ENCODE assay signal across 8 mouse cellular contexts in the genomic region with DNA sequence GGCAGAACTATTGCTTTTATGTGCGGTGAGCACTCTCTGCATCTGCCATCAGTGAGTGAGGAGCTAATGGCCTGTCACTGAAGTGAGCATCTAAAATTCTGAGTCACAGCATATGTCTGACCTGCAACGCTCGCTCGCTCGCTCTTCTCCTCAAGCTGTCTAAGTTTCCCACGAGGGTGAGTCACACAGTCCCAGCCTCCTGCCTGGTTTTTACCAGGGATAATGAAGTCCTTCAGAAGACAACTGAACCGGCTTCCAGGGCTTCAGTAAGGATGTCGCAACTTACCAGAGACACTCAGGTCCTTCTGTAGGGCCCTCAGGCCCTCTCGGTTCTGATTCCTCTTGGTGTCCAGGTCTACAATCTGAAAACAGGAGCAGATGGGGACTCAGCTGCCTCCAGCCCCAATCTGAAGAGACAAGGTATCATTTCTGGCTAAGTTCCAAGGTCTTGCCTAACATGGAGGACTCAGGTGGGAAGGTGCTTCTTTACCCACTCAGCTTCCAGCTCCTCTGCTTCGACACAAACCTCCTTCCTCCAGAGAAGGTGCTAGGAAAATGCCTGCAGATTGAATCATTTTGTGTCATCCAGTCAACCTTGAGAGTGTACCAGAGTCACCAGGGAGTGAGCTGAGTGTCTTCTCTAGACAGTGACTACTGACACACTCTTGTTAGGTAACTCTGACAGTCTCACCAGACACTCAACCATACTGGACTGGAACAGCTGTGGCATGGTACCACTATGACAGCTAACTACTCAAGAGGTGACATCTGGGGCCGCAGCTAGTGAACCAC. TPM values are rescaled to one million over a fixed set of nuclear protein-coding genes. Genes with fewer than 3 reads are reported as not detected.
A peak's percentile ranks its signal among the peaks of the same experiment; 100 is the strongest.
DNase-seq lines count a peak whose midpoint lies in the region; ATAC-seq and TF ChIP-seq lines count a peak whose summit lies in the region.

No protein-coding gene starts in this region.

- no peak overlapping the region for H3K27ac ChIP-seq in heart, embryonic 10.5 days
- no peak overlapping the region for H3K27ac ChIP-seq in hindbrain, embryonic 14.5 days
- H3K27ac ChIP-seq in midbrain, postnatal 0 days (ENCODE audit: low read depth, low read length): no peak overlapping the region

- 90% methylated on average over 11 of the region's 11 CpGs for WGBS in heart, embryonic 10.5 days
- 94% methylated on average over 11 of the region's 11 CpGs for WGBS in hindbrain, embryonic 14.5 days
- 95% methylated on average over 11 of the region's 11 CpGs for WGBS in midbrain, postnatal 0 days

- H3K36me3 ChIP-seq in heart, embryonic 10.5 days: peaks cover 46% of the 10 kb centered on the region
- peaks cover 47% of the 10 kb centered on the region for H3K36me3 ChIP-seq in hindbrain, embryonic 14.5 days (replicated peaks; ENCODE audit: control insufficient read depth, insufficient read depth)
- H3K36me3 ChIP-seq in midbrain, postnatal 0 days (ENCODE audit: insufficient read depth, low read length): peaks cover 36% of the 10 kb centered on the region

- H3K4me1 ChIP-seq in heart, embryonic 10.5 days: peaks cover 15% of the 10 kb centered on the region
- H3K4me1 ChIP-seq in hindbrain, embryonic 14.5 days (replicated peaks; ENCODE audit: control insufficient read depth, insufficient read depth, low read length): peaks cover 11% of the 10 kb centered on the region
- H3K4me1 ChIP-seq in midbrain, postnatal 0 days (ENCODE audit: insufficient read depth, low read length): peaks cover 7% of the 10 kb centered on the region; the same call in 1 of the 2 replicates

- H3K9ac ChIP-seq in hindbrain, embryonic 14.5 days: peak overlapping the region; percentile 87; the same call in 1 of the 2 replicates
- H3K9ac ChIP-seq in midbrain, postnatal 0 days (replicated peaks; ENCODE audit: low read length, poor library complexity, severe bottlenecking): peak overlapping the region; percentile 89; the same call in 1 of the 2 replicates

- ATAC-seq in hindbrain, embryonic 14.5 days (ENCODE audit: low FRiP score): no peak
- ATAC-seq in midbrain, postnatal 0 days (ENCODE audit: low FRiP score): no peak

- H3K4me3 ChIP-seq in heart, embryonic 10.5 days: peak overlapping the region; percentile 89
- peak overlapping the region; percentile 88 for H3K4me3 ChIP-seq in hindbrain, embryonic 14.5 days (replicated peaks; ENCODE audit: low read length)
- peak overlapping the region; percentile 93 for H3K4me3 ChIP-seq in midbrain, postnatal 0 days (ENCODE audit: low read depth, low read length)

- TF ChIP-seq CTCF in midbrain, postnatal 0 days (IDR thresholded peaks at IDR 0.05): no peak

- H3K9me3 ChIP-seq in heart, embryonic 10.5 days: no peaks in the 10 kb centered on the region
- H3K9me3 ChIP-seq in hindbrain, embryonic 14.5 days (ENCODE audit: control insufficient read depth, low read length): no peaks in the 10 kb centered on the region
- no peaks in the 10 kb centered on the region for H3K9me3 ChIP-seq in midbrain, postnatal 0 days (ENCODE audit: low read length)

- DNase-seq in heart, embryonic 10.5 days (ENCODE audit: low spot score): no peak
- DNase-seq in heart, adult 18-20 months: no peak
- DNase-seq in right cerebral cortex, postnatal 25 days: peak; percentile 30
- DNase-seq in right cerebral cortex, postnatal 14 days: no peak
- no peak for DNase-seq in hindbrain, embryonic 14.5 days (ENCODE audit: low spot score)
- no peak for DNase-seq in midbrain, postnatal 0 days (ENCODE audit: low spot score)
- no peak for DNase-seq in urinary bladder, adult 2 months (ENCODE audit: low spot score)
- DNase-seq in embryo, embryonic 10.5 days (ENCODE audit: low spot score): no peak

- peaks cover 30% of the 10 kb centered on the region for H3K27me3 ChIP-seq in heart, embryonic 10.5 days (ENCODE audit: insufficient read depth, poor library complexity, severe bottlenecking)
- peaks cover 5% of the 10 kb centered on the region; the same call in 1 of the 2 replicates for H3K27me3 ChIP-seq in hindbrain, embryonic 14.5 days (ENCODE audit: control insufficient read depth, insufficient read depth, low read length)
- no peaks in the 10 kb centered on the region for H3K27me3 ChIP-seq in midbrain, postnatal 0 days (ENCODE audit: insufficient read depth, low read length)

- H3K4me2 ChIP-seq in hindbrain, embryonic 14.5 days (replicated peaks): peak overlapping the region; percentile 92
- H3K4me2 ChIP-seq in midbrain, postnatal 0 days (ENCODE audit: low read depth, low read length, poor library complexity, severe bottlenecking): peak overlapping the region; percentile 93

RNA-seq across cellular contexts. Expression of a gene that starts 1.3 kb away (rescaled TPM):
- 89.9 and 94.4 TPM in 2 replicates for polyA plus RNA-seq in heart, embryonic 10.5 days (2016; fragmentation: Nextera tagmentation; extraction: Ambion mirVana)
- total RNA-seq in heart, adult 18-20 months (2021): 100 to 1,000 TPM; 136 to 152 TPM
- 137 and 149 TPM in 2 replicates for polyA plus RNA-seq in hindbrain, embryonic 14.5 days (2014; fragmentation: Nextera tagmentation; extraction: Ambion mirVana)
- 54.5 and 60.7 TPM in 2 replicates for total RNA-seq in midbrain, postnatal 0 days (2014; rRNA removed)
- 240 and 249 TPM in 2 replicates for polyA plus RNA-seq in midbrain, postnatal 0 days (2015; fragmentation: Nextera tagmentation; extraction: Ambion mirVana)
- polyA plus RNA-seq in urinary bladder, adult 2 months (2012; rRNA removed): 96.1 and 115 TPM in 2 replicates

RNA-seq across cellular contexts. Expression of a gene that starts 17.7 kb away (rescaled TPM):
- not detected in 2 replicates for polyA plus RNA-seq in heart, embryonic 10.5 days (2016; fragmentation: Nextera tagmentation; extraction: Ambion mirVana)
- not detected for total RNA-seq in heart, adult 18-20 months (2021)
- polyA plus RNA-seq in hindbrain, embryonic 14.5 days (2014; fragmentation: Nextera tagmentation; extraction: Ambion mirVana): 0.84 and 1.8 TPM in 2 replicates
- 34.0 and 35.5 TPM in 2 replicates for total RNA-seq in midbrain, postnatal 0 days (2014; rRNA removed)
- polyA plus RNA-seq in midbrain, postnatal 0 days (2015; fragmentation: Nextera tagmentation; extraction: Ambion mirVana): 1.1 and 1.4 TPM in 2 replicates
- polyA plus RNA-seq in urinary bladder, adult 2 months (2012; rRNA removed): 0.03 and 0.04 TPM in 2 replicates

RNA-seq across cellular contexts. Expression of a gene that starts 51.6 kb away (rescaled TPM):
- 0.47 and 0.85 TPM in 2 replicates for polyA plus RNA-seq in heart, embryonic 10.5 days (2016; fragmentation: Nextera tagmentation; extraction: Ambion mirVana)
- total RNA-seq in heart, adult 18-20 months (2021): not detected
- 8.0 and 11.2 TPM in 2 replicates for polyA plus RNA-seq in hindbrain, embryonic 14.5 days (2014; fragmentation: Nextera tagmentation; extraction: Ambion mirVana)
- total RNA-seq in midbrain, postnatal 0 days (2014; rRNA removed): 4.9 and 7.8 TPM in 2 replicates
- 7.6 and 7.9 TPM in 2 replicates for polyA plus RNA-seq in midbrain, postnatal 0 days (2015; fragmentation: Nextera tagmentation; extraction: Ambion mirVana)
- polyA plus RNA-seq in urinary bladder, adult 2 months (2012; rRNA removed): 0.04 and 0.12 TPM in 2 replicates

RNA-seq across cellular contexts. Expression of a gene that starts 51.8 kb away (rescaled TPM):
- polyA plus RNA-seq in heart, embryonic 10.5 days (2016; fragmentation: Nextera tagmentation; extraction: Ambion mirVana): 4.4 and 5.1 TPM in 2 replicates
- 10 to 100 TPM; 12.6 to 15.5 TPM for total RNA-seq in heart, adult 18-20 months (2021)
- polyA plus RNA-seq in hindbrain, embryonic 14.5 days (2014; fragmentation: Nextera tagmentation; extraction: Ambion mirVana): 1.7 and 2.4 TPM in 2 replicates
- total RNA-seq in midbrain, postnatal 0 days (2014; rRNA removed): 4.5 and 7.0 TPM in 2 replicates
- polyA plus RNA-seq in midbrain, postnatal 0 days (2015; fragmentation: Nextera tagmentation; extraction: Ambion mirVana): 1.1 and 1.3 TPM in 2 replicates
- 12.4 and 15.5 TPM in 2 replicates for polyA plus RNA-seq in urinary bladder, adult 2 months (2012; rRNA removed)
